Mouse (Mus musculus): ENCODE measurements around the gene Six1.
A peak's percentile ranks its signal among the peaks of the same experiment; 100 is the strongest.

The Six1 gene

DNA sequence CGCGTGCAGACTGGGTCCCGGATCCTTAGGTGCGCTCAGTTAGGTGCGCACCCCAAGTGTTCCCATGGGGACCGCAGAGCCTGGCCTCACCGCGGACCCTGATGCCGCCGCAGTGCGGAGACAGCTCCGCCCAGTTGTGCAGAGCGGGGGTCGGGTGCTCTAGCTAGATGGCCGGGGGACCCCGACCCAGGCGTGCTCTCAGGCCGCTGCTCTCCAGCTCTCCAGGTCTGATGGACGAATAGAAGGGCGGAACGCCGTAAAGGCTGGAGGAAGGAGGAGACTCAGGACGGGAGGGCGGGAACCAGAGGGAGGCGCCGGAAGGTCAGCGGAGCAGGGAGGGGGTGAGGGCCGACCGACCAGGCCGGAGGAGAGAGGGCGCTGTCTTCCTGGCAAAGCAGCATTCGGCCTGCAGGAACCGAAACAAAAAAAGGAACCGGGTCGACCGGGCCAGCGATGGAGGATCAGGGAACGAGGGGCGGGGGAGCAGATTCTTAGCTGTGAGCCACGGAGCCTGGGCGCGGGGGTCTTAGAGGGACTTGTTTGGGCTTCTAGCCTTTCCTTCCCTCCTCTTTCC is at the start of gene Six1:
Gene Six1 (minus strand): TSS at position 220 of the 574 bp plus-strand sequence.
- DNase-seq, result peak; percentile 98

DNA sequence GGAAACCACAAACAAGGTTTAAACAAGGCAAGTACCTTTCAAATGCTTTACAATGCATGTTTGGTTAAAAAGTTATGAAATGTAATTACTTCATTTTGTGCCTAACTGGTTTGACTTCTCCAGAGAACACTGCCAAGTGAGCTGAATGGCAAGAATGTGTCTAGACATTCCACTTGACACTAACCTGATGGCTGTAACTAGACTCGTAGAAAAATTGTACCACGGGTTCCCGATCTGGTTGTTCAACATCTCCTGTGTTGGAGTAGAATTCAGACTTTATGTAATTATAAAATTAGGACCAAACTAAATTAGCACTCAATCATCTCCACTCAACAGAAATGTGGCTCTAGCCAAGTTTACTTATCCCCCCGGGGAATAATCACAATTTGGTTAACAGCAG is 44.9 kb upstream of the Six1 start:
- DNase-seq, result peak; percentile 68

GRCm38 (mm10) chr12:73096177-73096576 is 42.5 kb upstream of the Six1 start:
- DNase-seq, result peak; percentile 61

- DNase-seq, result peak; percentile 48
These were observed 40.9 kb upstream of the Six1 start for GRCm38 (mm10) chr12:73094605-73095004.

- no peak for DNase-seq
These were observed 40.5 kb upstream of the Six1 start for GRCm38 (mm10) chr12:73094189-73094588.

- peak; percentile 58 for DNase-seq
These were observed 37.1 kb upstream of the Six1 start for GRCm38 (mm10) chr12:73090672-73091335.

DNA sequence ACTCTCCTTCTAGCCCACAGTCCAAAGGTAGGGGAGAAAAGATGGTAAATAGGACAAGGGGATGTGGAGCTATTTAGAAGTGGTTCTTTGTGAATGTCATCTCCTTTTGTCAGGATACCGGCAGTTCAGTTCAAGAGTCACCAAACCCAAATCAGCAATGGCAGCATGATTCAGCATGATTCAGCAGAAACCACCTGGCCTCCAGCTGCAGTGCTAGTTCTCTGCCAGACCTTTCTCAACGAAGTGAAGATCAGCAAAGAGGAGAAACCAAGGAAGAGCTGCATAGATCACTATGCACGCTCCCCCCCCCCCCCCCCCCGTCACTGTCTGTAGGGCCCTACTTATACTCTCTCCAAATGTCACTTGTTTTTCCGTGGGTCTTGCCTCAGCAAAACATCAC is 35.2 kb upstream of the Six1 start:
- DNase-seq, result peak; percentile 18

- DNase-seq, result peak; percentile 79
These were observed 34.8 kb upstream of the Six1 start for GRCm38 (mm10) chr12:73088500-73088899.

DNA sequence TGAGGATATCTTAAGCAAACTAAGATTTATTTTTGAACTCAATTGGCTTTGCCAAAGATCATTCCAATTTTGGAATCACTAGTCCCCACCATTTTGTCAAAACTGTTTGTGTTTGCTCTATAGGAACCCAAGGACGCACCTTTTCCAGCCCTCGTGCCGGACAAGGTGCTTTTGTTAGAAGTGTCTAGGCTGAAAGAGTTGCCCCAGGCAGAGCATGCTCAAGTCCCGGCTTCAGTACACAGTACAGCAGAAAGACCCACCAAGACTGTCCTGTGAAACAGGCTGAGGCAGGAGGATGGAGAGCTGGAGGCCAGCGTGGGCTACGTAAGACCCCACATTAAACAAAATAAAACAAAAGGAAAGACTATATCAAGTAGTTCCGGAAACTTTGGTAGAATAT is 33.4 kb upstream of the Six1 start:
- peak; percentile 64 for DNase-seq

DNA sequence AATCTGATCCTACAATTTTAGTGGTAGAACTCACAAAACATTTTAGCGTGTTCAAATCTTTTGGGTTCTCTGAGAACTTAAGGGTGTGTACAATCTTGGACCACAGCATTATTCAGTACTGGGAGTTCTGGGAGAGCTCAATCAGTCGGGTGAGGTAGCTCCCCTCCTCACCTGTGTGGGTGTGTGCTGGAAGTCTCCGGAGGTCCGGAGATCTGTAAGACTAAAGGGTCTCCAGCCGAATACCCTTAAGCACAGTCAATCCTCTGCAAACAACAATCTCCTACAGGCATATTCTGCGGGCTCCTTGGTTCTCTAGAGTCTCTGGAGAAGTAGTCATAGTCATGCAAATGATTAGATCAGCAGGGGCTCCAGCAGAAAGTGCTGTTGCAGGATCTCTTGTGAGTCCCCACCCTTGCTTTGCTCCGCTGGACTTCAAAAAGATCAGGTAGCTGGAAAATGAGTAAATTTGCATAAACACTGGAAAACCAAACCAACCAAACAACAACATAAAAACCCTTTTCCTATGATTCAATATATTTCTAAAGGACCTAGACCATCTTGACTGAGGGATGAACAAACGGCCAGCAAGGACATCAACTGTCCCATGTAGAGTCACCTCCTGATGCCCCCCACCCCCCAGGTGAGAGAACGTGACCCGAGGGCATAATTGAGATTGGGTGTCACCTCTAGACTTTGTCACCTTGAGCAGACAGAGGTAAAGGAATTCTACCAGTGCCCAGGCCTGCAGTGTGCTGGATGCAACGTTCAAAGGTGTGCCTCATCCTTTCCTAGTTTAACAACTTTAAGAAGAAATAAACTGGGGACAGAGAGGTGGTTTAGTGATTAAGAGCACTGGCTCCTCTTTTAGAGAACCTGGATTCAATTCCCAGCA is 32.3 kb upstream of the Six1 start:
- DNase-seq, result peak; percentile 15

GRCm38 (mm10) chr12:73083773-73084172 is 30.1 kb upstream of the Six1 start:
- DNase-seq, result peak; percentile 14

DNA sequence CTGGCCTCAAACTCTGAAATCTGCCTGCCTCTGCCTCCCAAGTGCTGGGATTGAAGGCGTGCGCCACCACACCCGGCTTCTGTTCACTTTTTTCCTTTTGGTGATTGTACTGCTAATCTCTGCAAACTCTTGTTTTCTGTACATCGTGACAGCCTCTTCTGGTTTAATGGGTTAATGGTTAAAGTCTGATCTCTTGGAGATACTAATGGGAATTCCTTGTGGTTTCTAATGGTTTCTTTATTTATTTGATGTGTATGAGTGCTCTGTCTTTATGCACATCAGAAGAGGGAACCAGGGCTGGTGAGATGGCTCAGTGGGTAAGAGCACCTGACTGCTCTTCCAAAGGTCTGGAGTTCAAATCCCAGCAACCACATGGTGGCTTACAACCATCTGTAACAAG is 28.1 kb upstream of the Six1 start:
- DNase-seq, result peak; percentile 22

GRCm38 (mm10) chr12:73060805-73061410 is 7.2 kb upstream of the Six1 start:
- peak; percentile 87 for DNase-seq

DNA sequence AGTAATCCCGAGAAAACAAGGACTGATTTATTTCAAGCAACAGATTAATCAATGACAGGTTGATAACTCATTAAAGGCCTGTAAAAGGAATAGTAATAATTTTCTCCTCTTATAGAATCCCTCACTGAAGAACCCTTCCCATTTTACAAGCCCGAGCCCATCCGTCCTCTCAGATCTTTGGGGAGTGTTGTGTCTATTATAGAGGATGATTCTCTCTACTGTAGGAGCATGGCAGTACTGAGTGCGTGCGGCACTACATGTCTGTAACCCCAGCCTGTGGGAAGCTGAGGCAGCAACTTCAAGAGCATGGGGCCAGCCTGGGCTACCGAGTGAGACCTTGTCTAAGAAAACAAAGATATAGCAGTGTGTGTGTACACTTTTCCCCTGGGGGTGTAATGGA is 3.8 kb upstream of the Six1 start:
- DNase-seq, result peak; percentile 78

GRCm38 (mm10) chr12:73055451-73055850 is 1.8 kb upstream of the Six1 start:
- DNase-seq, result peak; percentile 43

- peak; percentile 79 for DNase-seq
These were observed 994 bp upstream of the Six1 start for GRCm38 (mm10) chr12:73054576-73055185.

GRCm38 (mm10) chr12:73052651-73053591 is 766 bp downstream of the Six1 start:
- peak; percentile 86 for DNase-seq

GRCm38 (mm10) chr12:73052036-73052650 is 1.5 kb downstream of the Six1 start:
- DNase-seq, result peak; percentile 88

- DNase-seq, result peak; percentile 67
These were observed 2.7 kb downstream of the Six1 start for GRCm38 (mm10) chr12:73050811-73051580.

DNA sequence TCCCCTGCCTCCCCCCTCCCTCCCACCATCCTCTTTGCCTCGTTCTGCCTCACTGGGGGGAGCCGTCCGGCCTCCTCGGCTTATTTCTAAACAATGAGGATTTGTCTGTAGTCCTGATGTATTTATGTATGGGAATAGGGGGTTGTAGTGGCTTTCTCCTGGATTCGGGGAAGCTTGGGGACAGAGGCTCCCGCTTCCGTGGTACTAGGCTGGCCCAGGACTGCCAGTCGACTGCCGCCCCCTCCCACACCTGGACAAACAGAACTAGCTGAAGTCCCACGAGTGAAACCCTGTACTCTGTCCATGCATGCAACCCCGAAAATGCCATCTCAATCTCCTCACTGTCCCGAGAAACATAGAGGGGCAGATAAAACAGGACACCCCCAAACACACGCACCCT is 3.4 kb downstream of the Six1 start:
- peak; percentile 35 for DNase-seq
